Mouse (Mus musculus) left cerebral cortex, postnatal 36 days (tissue): ENCODE data around the gene Zfp62. TPM values are rescaled to one million over a fixed set of nuclear protein-coding genes. Genes with fewer than 3 reads are reported as not detected.

Source experiments
- DNase-seq, 2 experiments: peaks; one replicate each; pipeline ENCODE4 v3.0.0; 2021 to 2022; ENCODE audit warnings: low spot score in 2 of 2, mixed read lengths in 1 of 2
- intact Hi-C: fragments of 180-260 bp; cut with DNase I; formaldehyde crosslinking; loops from one replicate; pipeline ENCODE4 v1.15.1; 2025
- total RNA-seq, 2 experiments: library from RNA; stranded (reverse); gene quantifications; 2 replicates each; pipeline ENCODE4 v1.2.3; 2021

Zfp62 gene
- total RNA-seq, 2 experiments from 2014 or later: 45.8 to 55.7 TPM

DNA sequence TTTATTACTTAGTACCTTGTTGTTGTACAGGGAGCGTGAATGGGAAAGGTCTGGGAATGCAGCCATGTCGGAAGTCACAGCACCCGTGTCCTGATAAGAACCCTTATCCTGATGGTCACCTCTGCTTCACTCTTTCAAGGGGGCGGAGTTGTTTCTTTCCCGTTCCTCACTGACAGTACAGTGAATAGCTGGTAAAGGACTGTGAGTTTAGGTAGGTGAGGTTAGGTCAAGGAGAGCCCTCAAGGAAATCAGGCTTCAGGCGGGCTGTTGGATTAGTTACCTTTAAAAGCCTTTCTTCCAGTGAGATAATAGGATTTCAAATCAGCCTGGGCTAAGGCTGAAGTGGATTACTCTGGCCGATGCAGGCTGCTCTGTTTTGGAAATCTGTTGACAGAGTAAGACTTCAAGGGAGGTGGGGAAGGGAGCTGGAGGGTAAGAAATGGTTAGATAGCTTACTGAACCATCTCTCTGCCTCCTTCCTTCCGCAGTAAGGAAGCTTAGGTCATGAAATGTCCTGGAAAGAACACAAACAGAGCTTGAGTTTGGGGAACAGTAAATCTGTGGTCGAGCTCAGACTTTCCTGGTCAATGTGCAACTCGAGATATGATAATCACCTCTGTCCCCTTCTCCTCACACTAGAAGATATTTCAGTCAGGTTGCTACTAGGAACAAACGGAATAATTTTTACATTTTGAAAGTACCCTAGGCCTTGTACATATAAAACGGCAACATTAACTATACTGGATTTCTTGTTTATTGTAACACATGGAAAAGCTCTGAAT, 42.7 kb downstream of the Zfp62 start:
- intact Hi-C loops: loop anchor here (10.0 kb wide), 1 partner anchor 441 kb away; the partner anchor contains the start of gene Rack1
- DNase-seq: no peak

- intact Hi-C loops: loop anchor here (10.0 kb wide), 1 partner anchor 442 kb away; the partner anchor contains the start of gene Rack1
- no peak for DNase-seq
These were observed 43.4 kb downstream of the Zfp62 start for GRCm38 (mm10) chr11:49246523-49246922.

DNA sequence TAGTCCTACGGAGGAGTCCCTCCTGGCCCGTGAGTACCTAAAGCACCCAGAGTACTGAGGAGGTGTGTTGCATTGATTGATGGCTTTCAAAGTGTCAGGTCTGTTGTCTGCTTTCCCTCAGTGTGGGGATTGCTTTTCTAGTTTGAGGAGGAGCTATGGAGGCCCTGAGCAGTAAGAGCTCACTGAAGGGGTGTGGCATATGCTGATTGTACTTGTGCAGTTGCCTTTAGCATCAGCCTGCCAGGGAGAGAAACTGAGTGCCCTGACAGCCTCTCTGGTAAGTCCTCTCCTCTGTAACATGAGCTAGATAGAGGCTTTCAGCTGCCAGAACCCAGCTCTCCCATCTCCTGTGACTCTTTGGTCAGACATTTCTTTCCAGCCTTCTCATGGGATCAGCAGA, 44.2 kb downstream of the Zfp62 start:
- intact Hi-C loops: loop anchor here (10.0 kb wide), 1 partner anchor 442 kb away; the partner anchor contains the start of gene Rack1
- DNase-seq: no peak

GRCm38 (mm10) chr11:49248226-49248973, 45.3 kb downstream of the Zfp62 start:
- intact Hi-C loops: loop anchor here (10.0 kb wide), 1 partner anchor 444 kb away; the partner anchor contains the start of gene Rack1
- DNase-seq: peak; percentile 43 to 52

- no peak for DNase-seq
- intact Hi-C loops: loop anchor here (10.0 kb wide), 1 partner anchor 444 kb away; the partner anchor contains the start of gene Rack1
These were observed 46.0 kb downstream of the Zfp62 start for GRCm38 (mm10) chr11:49248974-49249700.

GRCm38 (mm10) chr11:49249811-49250421, 46.8 kb downstream of the Zfp62 start:
- intact Hi-C loops: loop anchor here (2.0 to 10.0 kb wide), 3 partner anchors 47 to 445 kb away; partner anchors contain the start of genes Btnl9, Rack1 and Zfp62
- DNase-seq: no peak

- intact Hi-C loops: loop anchor here (2.0 to 5.0 kb wide), 2 partner anchors 48 to 63 kb away; partner anchors contain the start of genes Btnl9 and Zfp62
These were observed 47.6 kb downstream of the Zfp62 start for GRCm38 (mm10) chr11:49250422-49251379.

GRCm38 (mm10) chr11:49251380-49251761, 48.3 kb downstream of the Zfp62 start:
- intact Hi-C loops: loop anchor here (2.0 to 5.0 kb wide), 2 partner anchors 49 to 64 kb away; partner anchors contain the start of genes Btnl9 and Zfp62
- DNase-seq: no peak

More at GRCm38 (mm10) chr11:49250422-49251379, 47.6 kb downstream of the Zfp62 start:
- peak; percentile 61 to 70 for DNase-seq

GRCm38 (mm10) chr11:49252048-49252447, 49.0 kb downstream of the Zfp62 start:
- intact Hi-C loops: loop anchor here (5.0 kb wide), 1 partner anchor 65 kb away; the partner anchor contains the start of gene Btnl9

DNA sequence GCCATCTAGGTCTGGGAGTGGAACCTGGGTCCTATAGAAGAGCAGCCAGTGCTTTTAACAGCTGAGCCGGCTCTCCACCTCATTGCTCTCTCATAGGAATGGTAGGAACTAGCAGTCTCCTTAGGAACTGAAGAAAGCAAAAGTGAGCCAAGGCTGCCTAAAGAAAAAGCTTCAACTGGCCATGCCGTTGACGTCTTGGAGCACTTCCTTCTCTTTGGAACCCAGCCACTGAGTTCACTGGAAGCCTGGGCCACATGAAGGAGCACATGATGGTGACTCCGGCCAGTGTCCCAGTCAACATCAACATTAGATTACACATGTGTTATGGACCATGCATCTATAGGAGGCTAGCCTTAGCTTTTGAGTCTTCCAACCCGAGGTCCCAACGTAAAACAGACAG, 49.9 kb downstream of the Zfp62 start:
- intact Hi-C loops: loop anchor here (5.0 kb wide), 1 partner anchor 66 kb away; the partner anchor contains the start of gene Btnl9
- DNase-seq: no peak

More at GRCm38 (mm10) chr11:49252048-49252447, 49.0 kb downstream of the Zfp62 start:
- DNase-seq: no peak

GRCm38 (mm10) chr11:49259296-49259695, 56.2 kb downstream of the Zfp62 start:
- DNase-seq: no peak

DNA sequence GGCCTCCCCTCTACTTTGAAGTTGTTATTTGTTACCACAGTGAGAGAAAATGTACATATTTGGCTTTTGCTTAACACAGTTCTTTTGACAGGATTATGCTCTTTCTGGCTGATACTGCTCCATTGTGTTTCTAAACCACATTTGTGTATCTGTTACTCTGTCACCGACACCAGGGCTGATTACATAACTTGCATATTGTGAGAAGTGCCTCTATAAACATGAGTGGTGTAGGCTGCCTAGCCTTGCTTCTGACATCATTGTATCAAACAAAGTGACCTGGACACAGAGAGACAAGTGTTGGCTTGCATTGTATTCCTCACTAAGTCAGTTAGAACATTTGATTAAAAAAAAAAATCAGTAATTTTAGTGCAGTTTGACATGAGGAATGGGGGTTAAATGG, 56.7 kb downstream of the Zfp62 start:
- intact Hi-C loops: no loop called here
- no peak for DNase-seq

More at GRCm38 (mm10) chr11:49259296-49259695, 56.2 kb downstream of the Zfp62 start:
- intact Hi-C loops: no loop called here

- intact Hi-C loops: no loop called here
- no peak for DNase-seq
These were observed 57.7 kb downstream of the Zfp62 start for GRCm38 (mm10) chr11:49260598-49261312.

- DNase-seq: no peak
- intact Hi-C loops: no loop called here
These were observed 58.3 kb downstream of the Zfp62 start for GRCm38 (mm10) chr11:49261313-49261855.

DNA sequence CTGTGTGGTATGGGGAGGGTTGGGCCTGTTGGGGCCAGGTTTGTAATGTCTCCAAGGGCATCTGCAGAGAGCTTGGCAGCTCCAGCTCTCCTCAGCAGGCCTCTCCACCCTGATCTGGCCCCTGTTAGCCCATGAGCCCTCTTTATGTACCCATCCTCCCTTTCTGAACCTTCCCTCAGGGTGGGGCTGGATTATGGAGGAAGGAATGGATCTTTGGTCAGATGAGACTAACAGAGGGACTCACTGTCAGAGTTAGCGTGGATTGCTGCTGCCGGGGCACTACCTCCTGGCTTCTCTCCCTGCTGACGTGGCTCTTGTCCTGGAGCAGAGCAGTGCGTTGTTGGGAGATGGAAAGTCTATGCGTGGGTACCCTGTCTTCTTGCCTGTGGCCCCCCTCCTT, 59.2 kb downstream of the Zfp62 start:
- no peak for DNase-seq
- intact Hi-C loops: no loop called here

DNA sequence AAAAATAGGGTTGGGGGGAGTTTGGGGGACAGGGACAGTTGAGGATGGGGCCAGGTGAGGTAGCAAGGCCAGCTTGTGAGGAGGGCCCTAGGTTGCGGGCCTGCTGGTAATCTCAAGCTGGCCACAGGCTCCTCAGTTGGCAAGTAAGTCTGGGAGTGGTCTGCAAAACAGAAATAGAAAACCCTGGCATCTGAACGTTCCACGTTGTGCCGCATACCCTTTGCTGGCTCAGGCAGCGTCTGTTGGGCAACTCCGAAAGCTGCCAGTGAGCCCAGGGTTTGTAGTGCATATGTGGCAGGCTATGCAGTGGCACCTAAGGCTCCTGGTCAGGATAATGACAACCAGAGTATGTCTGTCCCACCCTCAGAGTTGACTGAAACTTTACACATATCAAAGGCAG, 60.1 kb downstream of the Zfp62 start:
- intact Hi-C loops: no loop called here
- no peak for DNase-seq

- intact Hi-C loops: no loop called here
These were observed 61.0 kb downstream of the Zfp62 start for GRCm38 (mm10) chr11:49264081-49264480.

More at GRCm38 (mm10) chr11:49264081-49264480, 61.0 kb downstream of the Zfp62 start:
- DNase-seq: no peak
